Comparison of ENCODE assay signal across 1 mouse cellular context in the genomic region with DNA sequence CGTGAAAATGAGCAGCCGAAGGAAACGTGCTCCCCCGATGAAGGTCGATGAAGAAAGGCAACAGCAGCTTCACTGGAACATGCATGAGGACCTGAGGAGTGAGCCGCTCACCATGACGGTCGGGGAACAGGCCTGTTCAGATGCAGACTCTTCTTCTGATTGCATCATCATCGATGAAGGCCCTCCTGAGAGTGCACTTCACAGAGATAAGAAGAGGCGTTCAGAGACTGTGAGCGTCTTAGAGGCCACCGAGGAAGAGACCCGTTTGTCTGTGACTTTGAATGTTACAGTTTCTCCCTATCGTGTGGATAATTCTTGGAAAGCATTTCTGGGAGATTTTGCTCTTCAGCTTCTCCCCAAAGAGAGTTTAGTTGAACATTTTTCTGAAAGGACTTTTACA.
TF ChIP-seq lines count a peak whose summit lies in the region.

No protein-coding gene starts in this region.

TF ChIP-seq in CH12.LX, 34 proteins besides CTCF, POLR2A, EP300 and RAD21:
- TF ChIP-seq ZKSCAN1 (IDR thresholded peaks at IDR 0.05; ENCODE audit: borderline replicate concordance, low read depth, low read length) (no peak), HCFC1 (IDR thresholded peaks at IDR 0.05; ENCODE audit: low read depth, low read length) (no peak)
